Mouse (Mus musculus): ENCODE measurements around the gene Rpl7l1. TPM values are rescaled to one million over a fixed set of nuclear protein-coding genes. Genes with fewer than 3 reads are reported as not detected.

Rpl7l1 gene
- polyA plus RNA-seq, 1 experiment, result 74.3 TPM

GRCm38 (mm10) chr17:46758753-46759152, 23.7 kb downstream of the Rpl7l1 start:
- no peaks in the 10 kb centered on the region for H3K27me3 ChIP-seq (ENCODE audit: control insufficient read depth, insufficient read depth, insufficient read length)
- no peak for TF ChIP-seq E2F4 (IDR thresholded peaks at IDR 0.05; ENCODE audit: insufficient read depth)
- no peak for TF ChIP-seq POLR2A (IDR thresholded peaks at IDR 0.05; ENCODE audit: insufficient read length, low read depth)
- H3K36me3 ChIP-seq (ENCODE audit: control insufficient read depth, insufficient read depth), result no peaks in the 10 kb centered on the region
- no peak overlapping the region for H3K4me3 ChIP-seq
- no peaks in the 10 kb centered on the region for H3K79me2 ChIP-seq (ENCODE audit: control insufficient read depth, insufficient read depth)
- H3K4me2 ChIP-seq (ENCODE audit: low read depth), result no peak overlapping the region
- H3ac ChIP-seq (ENCODE audit: control insufficient read depth, insufficient read length), result no peak overlapping the region

GRCm38 (mm10) chr17:46751794-46752556, 30.5 kb downstream of the Rpl7l1 start, which contains the start of gene Cnpy3:
Cnpy3 (minus strand) TSS chr17:46752214.
- H3K4me2 ChIP-seq (ENCODE audit: low read depth), result peak within 1 kb of the TSS; percentile 96
- TF ChIP-seq E2F4 (IDR thresholded peaks at IDR 0.05; ENCODE audit: insufficient read depth) (peak; percentile 44), MAX (IDR thresholded peaks at IDR 0.05; ENCODE audit: low read depth) (no peak), TCF3 (IDR thresholded peaks at IDR 0.05; ENCODE audit: insufficient read length, low read depth) (no peak), POLR2A (IDR thresholded peaks at IDR 0.05; ENCODE audit: insufficient read length, low read depth) (peak; percentile 50), USF1 (IDR thresholded peaks at IDR 0.05; ENCODE audit: low read depth) (peak; percentile 71), POLR2AphosphoS2 (IDR thresholded peaks at IDR 0.05; ENCODE audit: insufficient read length, low read depth) (peak; percentile 39), CEBPB (IDR thresholded peaks at IDR 0.05; ENCODE audit: insufficient read depth, poor library complexity, severe bottlenecking) (0 out of 2 replicates have a peak, but pooled peaks have one; percentile 57), MYOG (IDR thresholded peaks at IDR 0.05; ENCODE audit: control insufficient read depth in 1 of 3, insufficient read depth in 1 of 3, insufficient read length in 2 of 3, low read depth in 2 of 3) (peak in 1 of 3 experiments; percentile 44), REST (IDR thresholded peaks at IDR 0.05; ENCODE audit: insufficient read depth, insufficient read length) (no peak)
- peaks cover 28% of the 10 kb centered on the region for H3K79me2 ChIP-seq (ENCODE audit: control insufficient read depth, insufficient read depth)
- H3ac ChIP-seq (ENCODE audit: control insufficient read depth, insufficient read length), result peak within 1 kb of the TSS; percentile 41
- no peaks in the 10 kb centered on the region for H3K36me3 ChIP-seq (ENCODE audit: control insufficient read depth, insufficient read depth)
- peak within 1 kb of the TSS; percentile 59 for H3K4me3 ChIP-seq
- H3K27me3 ChIP-seq (ENCODE audit: control insufficient read depth, insufficient read depth, insufficient read length), result no peaks in the 10 kb centered on the region

GRCm38 (mm10) chr17:46751056-46751793, 31.2 kb downstream of the Rpl7l1 start:
- H3K36me3 ChIP-seq (ENCODE audit: control insufficient read depth, insufficient read depth), result no peaks in the 10 kb centered on the region
- peaks cover 28% of the 10 kb centered on the region for H3K79me2 ChIP-seq (ENCODE audit: control insufficient read depth, insufficient read depth)
- peak overlapping the region; percentile 59 for H3K4me3 ChIP-seq
- no peak for TF ChIP-seq USF1 (IDR thresholded peaks at IDR 0.05; ENCODE audit: low read depth)
- TF ChIP-seq CEBPB (IDR thresholded peaks at IDR 0.05; ENCODE audit: insufficient read depth, poor library complexity, severe bottlenecking), result no peak
- no peak for TF ChIP-seq MYOG (IDR thresholded peaks at IDR 0.05; ENCODE audit: control insufficient read depth in 1 of 3, insufficient read depth in 1 of 3, insufficient read length in 2 of 3, low read depth in 2 of 3)
- TF ChIP-seq POLR2A (IDR thresholded peaks at IDR 0.05; ENCODE audit: insufficient read length, low read depth), result no peak
- TF ChIP-seq REST (IDR thresholded peaks at IDR 0.05; ENCODE audit: insufficient read depth, insufficient read length), result no peak
- TF ChIP-seq TCF12 (IDR thresholded peaks at IDR 0.05; ENCODE audit: insufficient read depth, poor library complexity, severe bottlenecking), result no peak
- TF ChIP-seq POLR2AphosphoS2 (IDR thresholded peaks at IDR 0.05; ENCODE audit: insufficient read length, low read depth), result no peak
- no peak for TF ChIP-seq SRF (IDR thresholded peaks at IDR 0.05; ENCODE audit: control insufficient read depth, insufficient read length, low read depth)
- H3K4me2 ChIP-seq (ENCODE audit: low read depth), result peak overlapping the region; percentile 96
- no peaks in the 10 kb centered on the region for H3K27me3 ChIP-seq (ENCODE audit: control insufficient read depth, insufficient read depth, insufficient read length)
- H3ac ChIP-seq (ENCODE audit: control insufficient read depth, insufficient read length), result peak overlapping the region; percentile 41

GRCm38 (mm10) chr17:46750580-46750979, 31.9 kb downstream of the Rpl7l1 start:
- Histone ChIP-seq H3K4me2 (ENCODE audit: low read depth) (peak overlapping the region; percentile 96), H3K36me3 (ENCODE audit: control insufficient read depth, insufficient read depth) (no peaks in the 10 kb centered on the region), H3ac (ENCODE audit: control insufficient read depth, insufficient read length) (no peak overlapping the region), H3K79me2 (ENCODE audit: control insufficient read depth, insufficient read depth) (peaks cover 28% of the 10 kb centered on the region), H3K4me3 (peak overlapping the region; percentile 59), H3K27me3 (ENCODE audit: control insufficient read depth, insufficient read depth, insufficient read length) (no peaks in the 10 kb centered on the region)
- TF ChIP-seq CEBPB (IDR thresholded peaks at IDR 0.05; ENCODE audit: insufficient read depth, poor library complexity, severe bottlenecking) (no peak), USF1 (IDR thresholded peaks at IDR 0.05; ENCODE audit: low read depth) (no peak)

GRCm38 (mm10) chr17:46749282-46749681, 33.2 kb downstream of the Rpl7l1 start:
- no peak overlapping the region for H3ac ChIP-seq (ENCODE audit: control insufficient read depth, insufficient read length)
- no peak for TF ChIP-seq TCF12 (IDR thresholded peaks at IDR 0.05; ENCODE audit: insufficient read depth, poor library complexity, severe bottlenecking)
- H3K4me2 ChIP-seq (ENCODE audit: low read depth), result no peak overlapping the region
- H3K79me2 ChIP-seq (ENCODE audit: control insufficient read depth, insufficient read depth), result peaks cover 28% of the 10 kb centered on the region
- H3K4me3 ChIP-seq, result no peak overlapping the region
- H3K27me3 ChIP-seq (ENCODE audit: control insufficient read depth, insufficient read depth, insufficient read length), result no peaks in the 10 kb centered on the region
- no peaks in the 10 kb centered on the region for H3K36me3 ChIP-seq (ENCODE audit: control insufficient read depth, insufficient read depth)
